Mouse (Mus musculus) bone marrow, adult 2 months (tissue): ENCODE data around the gene Hoxc6.

Experiments used
- CTCF ChIP-seq: fragments of 200-500 bp; IDR thresholded peaks from 2 replicates; pipeline ENCODE4 v1.5.1; 2011; ENCODE audit warnings: low read length, control low read depth; ENCODE audit not compliant: control insufficient read depth, insufficient read depth
- POLR2A ChIP-seq: fragments of 200-500 bp; IDR thresholded peaks from 2 replicates; pipeline ENCODE4 v1.6.1; 2011; ENCODE audit warnings: low read depth, mild to moderate bottlenecking, control low read depth, low read length, borderline replicate concordance; ENCODE audit not compliant: control insufficient read depth

DNA sequence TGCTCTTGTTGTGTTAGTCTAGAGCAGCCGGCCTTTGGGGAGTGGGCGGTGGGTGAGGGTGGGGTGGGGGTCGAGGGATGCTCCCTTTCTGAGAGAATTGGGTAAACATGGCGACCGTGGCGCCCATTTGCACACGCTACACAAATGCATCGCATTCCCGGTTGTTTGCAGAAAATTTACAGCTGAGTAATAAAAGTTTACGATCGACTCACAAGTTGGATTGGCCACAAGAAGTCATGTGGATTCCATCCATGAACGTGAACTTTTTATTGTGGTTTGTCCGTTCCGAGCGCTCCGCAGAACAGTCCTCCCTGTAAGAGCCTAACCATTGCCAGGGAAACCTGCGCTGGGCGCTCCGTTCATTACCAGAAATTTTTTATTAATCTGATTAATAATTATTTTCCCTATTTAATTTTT is at the start of gene Hoxc6:
- TF ChIP-seq CTCF (no peak), POLR2A (no peak)
